Mouse (Mus musculus): ENCODE data around the gene U2af1l4. TPM values are rescaled to one million over a fixed set of nuclear protein-coding genes. Genes with fewer than 3 reads are reported as not detected.

Gene U2af1l4
- polyA plus RNA-seq, 1 experiment from 2014 or later = 99.0 TPM

- Histone ChIP-seq H3K27ac (peak overlapping the region; percentile 95; the same call in 1 of the 2 replicates), H3K9ac (no peak overlapping the region)
- 46% methylated on average over 8 of the region's 8 CpGs for WGBS
These were observed 41.3 kb downstream of the U2af1l4 start for GRCm38 (mm10) chr7:30604424-30604823.

GRCm38 (mm10) chr7:30604944-30605343 is 41.8 kb downstream of the U2af1l4 start:
- 82% methylated on average over 8 of the region's 8 CpGs for WGBS
- no peak overlapping the region for H3K9ac ChIP-seq
- H3K36me3 ChIP-seq = no peaks in the 10 kb centered on the region

More at GRCm38 (mm10) chr7:30604424-30604823, 41.3 kb downstream of the U2af1l4 start:
- H3K9me3 ChIP-seq = no peaks in the 10 kb centered on the region
- H3K36me3 ChIP-seq = no peaks in the 10 kb centered on the region
- no peak overlapping the region for H3K4me2 ChIP-seq
- ATAC-seq (ENCODE audit: borderline replicate concordance, extremely low read depth, low FRiP score, low TSS enrichment) = no peak
- H3K27me3 ChIP-seq = no peaks in the 10 kb centered on the region
- H3K4me3 ChIP-seq = no peak overlapping the region
- H3K4me1 ChIP-seq = peaks cover 15% of the 10 kb centered on the region

DNA sequence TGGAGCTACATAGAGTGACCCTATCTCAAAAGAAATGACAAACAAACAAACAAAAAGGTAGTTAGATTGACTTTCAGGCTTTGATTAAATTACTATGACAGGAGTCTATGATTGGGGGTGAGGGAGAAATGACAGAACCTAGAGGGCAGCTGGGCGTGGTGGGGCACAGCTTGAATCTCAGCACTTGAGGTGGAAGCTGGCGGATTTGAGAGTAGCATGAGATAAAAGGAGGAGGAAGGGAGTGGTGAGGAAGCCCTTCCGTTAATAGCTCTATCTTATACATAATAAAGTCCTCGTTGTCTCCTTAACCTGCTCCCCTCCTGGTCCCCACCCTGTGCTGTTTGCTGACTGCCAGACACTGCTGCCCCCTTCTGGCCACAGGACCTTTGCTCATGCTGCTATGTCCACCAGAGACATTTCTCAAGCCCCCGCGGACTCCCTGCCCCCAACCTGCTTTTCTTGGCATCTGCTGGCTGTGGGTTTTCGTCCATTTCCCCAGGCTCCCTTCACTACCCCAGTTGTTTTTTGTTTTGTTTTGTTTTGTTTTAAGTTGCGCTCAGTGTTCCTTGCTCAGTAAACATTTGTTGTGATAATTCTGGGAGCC is 44.7 kb downstream of the U2af1l4 start:
- H3K4me2 ChIP-seq = no peak overlapping the region
- H3K9ac ChIP-seq = no peak overlapping the region
- no peaks in the 10 kb centered on the region for H3K9me3 ChIP-seq
- H3K27me3 ChIP-seq = no peaks in the 10 kb centered on the region
- peak; percentile 55; the same call in 1 of the 2 replicates for ATAC-seq (ENCODE audit: borderline replicate concordance, extremely low read depth, low FRiP score, low TSS enrichment)
- no peak overlapping the region for H3K4me3 ChIP-seq
- H3K27ac ChIP-seq = no peak overlapping the region
- H3K36me3 ChIP-seq = no peaks in the 10 kb centered on the region
- 19% methylated on average over 8 of the region's 8 CpGs for WGBS
- peaks cover 15% of the 10 kb centered on the region for H3K4me1 ChIP-seq

More at GRCm38 (mm10) chr7:30604944-30605343, 41.8 kb downstream of the U2af1l4 start:
- H3K4me2 ChIP-seq = no peak overlapping the region
- no peak overlapping the region for H3K27ac ChIP-seq
- no peaks in the 10 kb centered on the region for H3K27me3 ChIP-seq
- H3K4me1 ChIP-seq = peaks cover 15% of the 10 kb centered on the region
- no peak for ATAC-seq (ENCODE audit: borderline replicate concordance, extremely low read depth, low FRiP score, low TSS enrichment)
- no peaks in the 10 kb centered on the region for H3K9me3 ChIP-seq
- H3K4me3 ChIP-seq = no peak overlapping the region

GRCm38 (mm10) chr7:30608476-30608875 is 45.4 kb downstream of the U2af1l4 start:
- H3K27ac ChIP-seq = no peak overlapping the region
- WGBS = 46% methylated on average over 16 of the region's 16 CpGs
- no peaks in the 10 kb centered on the region for H3K9me3 ChIP-seq
- peaks cover 9% of the 10 kb centered on the region for H3K4me1 ChIP-seq
- no peaks in the 10 kb centered on the region for H3K27me3 ChIP-seq
- no peaks in the 10 kb centered on the region for H3K36me3 ChIP-seq
- H3K9ac ChIP-seq = no peak overlapping the region
- H3K4me3 ChIP-seq = no peak overlapping the region
- no peak overlapping the region for H3K4me2 ChIP-seq
- ATAC-seq (ENCODE audit: borderline replicate concordance, extremely low read depth, low FRiP score, low TSS enrichment) = no peak

- WGBS = 41% methylated on average over 7 of the region's 7 CpGs
- Histone ChIP-seq H3K27ac (no peak overlapping the region), H3K27me3 (no peaks in the 10 kb centered on the region), H3K9me3 (no peaks in the 10 kb centered on the region), H3K9ac (no peak overlapping the region), H3K36me3 (no peaks in the 10 kb centered on the region), H3K4me2 (no peak overlapping the region), H3K4me3 (no peak overlapping the region), H3K4me1 (peaks cover 8% of the 10 kb centered on the region)
- ATAC-seq (ENCODE audit: borderline replicate concordance, extremely low read depth, low FRiP score, low TSS enrichment) = no peak
These were observed 46.9 kb downstream of the U2af1l4 start for GRCm38 (mm10) chr7:30610043-30610442.

DNA sequence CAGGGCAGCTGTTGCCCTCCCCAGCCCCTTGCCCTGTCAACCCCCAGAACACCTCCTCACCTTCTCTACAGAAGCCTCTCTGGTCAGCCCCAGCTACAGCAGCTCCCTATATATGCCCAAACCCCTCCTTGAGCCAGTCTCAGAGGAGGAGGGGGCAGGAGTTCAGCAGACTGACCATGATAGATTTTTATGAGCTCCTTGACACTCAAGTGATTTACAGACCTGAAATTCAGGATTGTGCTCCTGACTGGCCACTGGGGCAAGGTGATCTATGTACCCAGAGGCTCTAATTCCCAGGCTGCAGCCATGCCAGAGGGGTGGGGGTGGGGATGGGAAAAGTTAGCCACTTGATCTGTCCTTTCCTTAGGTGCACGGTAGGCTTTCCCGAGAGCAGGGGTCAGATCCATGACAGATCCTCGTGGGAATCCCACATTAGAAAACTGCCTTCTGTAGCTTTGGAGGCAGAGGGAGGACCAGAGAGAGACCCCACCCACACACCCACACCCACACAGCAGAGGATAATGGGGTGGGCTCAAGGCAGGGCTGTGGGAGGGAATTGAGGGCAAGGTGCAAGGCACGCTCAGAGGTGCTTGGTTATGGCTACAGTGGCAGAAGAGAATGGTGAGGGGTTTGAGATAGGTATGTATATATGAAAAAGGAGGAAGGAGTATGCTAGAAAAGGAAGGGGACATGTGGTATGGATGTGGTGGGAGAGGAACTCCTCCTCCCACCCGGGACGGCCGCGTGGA is 49.7 kb downstream of the U2af1l4 start, which contains the start of gene Upk1a:
Gene Upk1a (minus strand): TSS at position 194 of the 749 bp plus-strand sequence.
- ATAC-seq (ENCODE audit: borderline replicate concordance, extremely low read depth, low FRiP score, low TSS enrichment) = no peak
- no peak within 1 kb of the TSS for H3K9ac ChIP-seq
- H3K4me3 ChIP-seq = no peak within 1 kb of the TSS
- no peak within 1 kb of the TSS for H3K4me2 ChIP-seq
- no peak within 1 kb of the TSS for H3K27ac ChIP-seq
- peaks cover 8% of the 10 kb centered on the region for H3K4me1 ChIP-seq
- no peaks in the 10 kb centered on the region for H3K27me3 ChIP-seq
- no peaks in the 10 kb centered on the region for H3K9me3 ChIP-seq
- 60% methylated on average over 8 of the region's 8 CpGs for WGBS
- peaks cover 20% of the 10 kb centered on the region for H3K36me3 ChIP-seq

DNA sequence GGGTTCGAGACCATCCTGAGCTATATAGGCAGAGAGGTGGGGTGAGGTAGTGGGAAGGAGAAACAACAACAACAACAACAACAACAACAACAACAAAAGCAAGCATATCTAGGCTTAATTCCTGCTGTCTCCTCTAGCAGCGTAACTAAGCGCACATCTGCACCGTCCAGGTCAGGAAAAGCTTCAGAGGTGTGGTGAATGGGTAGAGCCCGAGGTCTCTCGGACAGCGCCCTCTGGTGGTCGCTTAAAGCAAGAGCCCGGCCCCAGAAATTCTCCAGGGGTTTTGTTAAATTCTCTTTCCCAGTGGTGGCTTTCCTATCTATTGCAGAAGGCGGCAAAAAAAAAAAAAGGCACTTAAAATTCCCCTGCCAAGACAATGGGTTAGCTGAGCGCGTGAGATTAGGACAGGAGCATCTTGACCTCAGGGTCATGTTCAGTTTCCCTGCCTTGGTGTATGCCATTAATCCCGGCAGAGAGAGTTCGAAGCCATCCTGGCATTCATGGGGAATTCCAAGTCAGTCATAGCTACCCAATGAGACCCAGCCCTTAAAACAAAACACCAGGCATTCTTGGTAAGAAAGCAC is 50.5 kb downstream of the U2af1l4 start:
- 0 out of 2 replicates have a peak, but pooled peaks have one; percentile 35 for ATAC-seq (ENCODE audit: borderline replicate concordance, extremely low read depth, low FRiP score, low TSS enrichment)
- peaks cover 28% of the 10 kb centered on the region for H3K36me3 ChIP-seq
- no peak overlapping the region for H3K9ac ChIP-seq
- no peak overlapping the region for H3K4me2 ChIP-seq
- no peaks in the 10 kb centered on the region for H3K9me3 ChIP-seq
- H3K27me3 ChIP-seq = no peaks in the 10 kb centered on the region
- no peak overlapping the region for H3K27ac ChIP-seq
- no peak overlapping the region for H3K4me3 ChIP-seq
- H3K4me1 ChIP-seq = peaks cover under 1% of the 10 kb centered on the region
- WGBS = 22% methylated on average over 14 of the region's 14 CpGs

- H3K27ac ChIP-seq = no peak overlapping the region
These were observed 51.4 kb downstream of the U2af1l4 start for GRCm38 (mm10) chr7:30614454-30614853.

More at GRCm38 (mm10) chr7:30614454-30614853, 51.4 kb downstream of the U2af1l4 start:
- no peak for ATAC-seq (ENCODE audit: borderline replicate concordance, extremely low read depth, low FRiP score, low TSS enrichment)
- WGBS = 73% methylated on average over 2 of the region's 2 CpGs
- Histone ChIP-seq H3K4me1 (no peaks in the 10 kb centered on the region), H3K27me3 (no peaks in the 10 kb centered on the region), H3K36me3 (peaks cover 36% of the 10 kb centered on the region), H3K4me3 (no peak overlapping the region), H3K9ac (no peak overlapping the region), H3K9me3 (no peaks in the 10 kb centered on the region), H3K4me2 (no peak overlapping the region)

Small RNAs within 50 kb of the gene (microRNA-seq; reads per million reads assigned to microRNA genes)
- gene Gm38670 (1.9 reads per million, percentile 4 among the genes with 10 or more reads in this experiment), gene Mir3569 (not detected)

Other genes with a start within 250 kb of the U2af1l4 start
- gene Syne4, start 248.5 kb upstream of the U2af1l4 start, polyA plus RNA-seq (2015; fragmentation: Nextera tagmentation; extraction: Ambion mirVana) = 25.1 and 29.5 TPM in 2 replicates
- 1.9 TPM in 1 of 2 replicates, not detected in the other for gene E130208F15Rik, start 241.6 kb upstream of the U2af1l4 start, polyA plus RNA-seq (2015; fragmentation: Nextera tagmentation; extraction: Ambion mirVana)
- gene Sdhaf1, start 239.4 kb upstream of the U2af1l4 start, polyA plus RNA-seq (2015; fragmentation: Nextera tagmentation; extraction: Ambion mirVana) = 18.2 and 19.5 TPM in 2 replicates
- 4.2 TPM in 2 replicates for gene Lrfn3, start 200.5 kb upstream of the U2af1l4 start, polyA plus RNA-seq (2015; fragmentation: Nextera tagmentation; extraction: Ambion mirVana)
- gene Tyrobp, start 149.5 kb upstream of the U2af1l4 start, polyA plus RNA-seq (2015; fragmentation: Nextera tagmentation; extraction: Ambion mirVana) = 50.8 and 56.1 TPM in 2 replicates
- 0.70 and 2.3 TPM in 2 replicates for gene Hcst, start 143.4 kb upstream of the U2af1l4 start, polyA plus RNA-seq (2015; fragmentation: Nextera tagmentation; extraction: Ambion mirVana)
- gene Nfkbid, start 141.6 kb upstream of the U2af1l4 start, polyA plus RNA-seq (2015; fragmentation: Nextera tagmentation; extraction: Ambion mirVana) = 1.5 and 2.1 TPM in 2 replicates
- 23.9 and 24.4 TPM in 2 replicates for gene Aplp1, start 117.8 kb upstream of the U2af1l4 start, polyA plus RNA-seq (2015; fragmentation: Nextera tagmentation; extraction: Ambion mirVana)
- gene Kirrel2, start 105.6 kb upstream of the U2af1l4 start, polyA plus RNA-seq (2015; fragmentation: Nextera tagmentation; extraction: Ambion mirVana) = not detected in 2 replicates
- gene Nphs1, start 105.0 kb upstream of the U2af1l4 start, polyA plus RNA-seq (2015; fragmentation: Nextera tagmentation; extraction: Ambion mirVana) = 0.08 TPM in 1 of 2 replicates, not detected in the other
- 0.25 and 0.44 TPM in 2 replicates for gene Prodh2, start 69.7 kb upstream of the U2af1l4 start, polyA plus RNA-seq (2015; fragmentation: Nextera tagmentation; extraction: Ambion mirVana)
- gene Arhgap33, start 28.2 kb upstream of the U2af1l4 start, polyA plus RNA-seq (2015; fragmentation: Nextera tagmentation; extraction: Ambion mirVana) = 7.7 and 9.3 TPM in 2 replicates
- gene Hspb6, start 11.1 kb upstream of the U2af1l4 start, polyA plus RNA-seq (2015; fragmentation: Nextera tagmentation; extraction: Ambion mirVana) = 32.1 and 33.6 TPM in 2 replicates
- 13.2 and 18.3 TPM in 2 replicates for gene Proser3, start 11.0 kb upstream of the U2af1l4 start, polyA plus RNA-seq (2015; fragmentation: Nextera tagmentation; extraction: Ambion mirVana)
- gene Lin37, start 3.5 kb upstream of the U2af1l4 start, polyA plus RNA-seq (2015; fragmentation: Nextera tagmentation; extraction: Ambion mirVana) = 36.0 and 38.8 TPM in 2 replicates
- 13.0 and 15.1 TPM in 2 replicates for gene Gm49396, start within 50 bp of the U2af1l4 start, polyA plus RNA-seq (2015; fragmentation: Nextera tagmentation; extraction: Ambion mirVana)
- gene Psenen, start 326 bp downstream of the U2af1l4 start, polyA plus RNA-seq (2015; fragmentation: Nextera tagmentation; extraction: Ambion mirVana) = 119 and 124 TPM in 2 replicates
- gene Igflr1, start 2.1 kb downstream of the U2af1l4 start, polyA plus RNA-seq (2015; fragmentation: Nextera tagmentation; extraction: Ambion mirVana) = 4.6 and 5.0 TPM in 2 replicates
- gene Kmt2b, start 25.4 kb downstream of the U2af1l4 start, polyA plus RNA-seq (2015; fragmentation: Nextera tagmentation; extraction: Ambion mirVana) = 8.4 and 10.0 TPM in 2 replicates
- 2.3 and 3.7 TPM in 2 replicates for gene Zbtb32, start 35.6 kb downstream of the U2af1l4 start, polyA plus RNA-seq (2015; fragmentation: Nextera tagmentation; extraction: Ambion mirVana)
- gene Upk1a, start 49.5 kb downstream of the U2af1l4 start, polyA plus RNA-seq (2015; fragmentation: Nextera tagmentation; extraction: Ambion mirVana) = 0.88 and 1.4 TPM in 2 replicates
- 867 and 890 TPM in 2 replicates for gene Cox6b1, start 62.9 kb downstream of the U2af1l4 start, polyA plus RNA-seq (2015; fragmentation: Nextera tagmentation; extraction: Ambion mirVana)
- gene Etv2, start 72.6 kb downstream of the U2af1l4 start, polyA plus RNA-seq (2015; fragmentation: Nextera tagmentation; extraction: Ambion mirVana) = not detected in 2 replicates
- 126 and 130 TPM in 2 replicates for gene Rbm42, start 87.0 kb downstream of the U2af1l4 start, polyA plus RNA-seq (2015; fragmentation: Nextera tagmentation; extraction: Ambion mirVana)
- 61.9 and 62.6 TPM in 2 replicates for gene Haus5, start 101.7 kb downstream of the U2af1l4 start, polyA plus RNA-seq (2015; fragmentation: Nextera tagmentation; extraction: Ambion mirVana)
- gene Pmis2, start 108.3 kb downstream of the U2af1l4 start, polyA plus RNA-seq (2015; fragmentation: Nextera tagmentation; extraction: Ambion mirVana) = not detected in 2 replicates
- 0.96 TPM in 1 of 2 replicates, not detected in the other for gene 2200002J24Rik, start 135.6 kb downstream of the U2af1l4 start, polyA plus RNA-seq (2015; fragmentation: Nextera tagmentation; extraction: Ambion mirVana)
- gene Atp4a, start 148.9 kb downstream of the U2af1l4 start, polyA plus RNA-seq (2015; fragmentation: Nextera tagmentation; extraction: Ambion mirVana) = 0.40 and 0.41 TPM in 2 replicates
- gene Tmem147, start 166.2 kb downstream of the U2af1l4 start, polyA plus RNA-seq (2015; fragmentation: Nextera tagmentation; extraction: Ambion mirVana) = 153 and 159 TPM in 2 replicates
- 0.19 and 0.46 TPM in 2 replicates for gene Gapdhs, start 180.4 kb downstream of the U2af1l4 start, polyA plus RNA-seq (2015; fragmentation: Nextera tagmentation; extraction: Ambion mirVana)
- gene Sbsn, start 188.2 kb downstream of the U2af1l4 start, polyA plus RNA-seq (2015; fragmentation: Nextera tagmentation; extraction: Ambion mirVana) = 1.4 and 1.8 TPM in 2 replicates
- gene Dmkn, start 200.5 kb downstream of the U2af1l4 start, polyA plus RNA-seq (2015; fragmentation: Nextera tagmentation; extraction: Ambion mirVana) = 5.4 and 5.9 TPM in 2 replicates
- 2.4 and 5.1 TPM in 2 replicates for gene Krtdap, start 224.6 kb downstream of the U2af1l4 start, polyA plus RNA-seq (2015; fragmentation: Nextera tagmentation; extraction: Ambion mirVana)